ENCODE assay signal across 8 mouse cellular contexts in genomic region chr11:115151755-115152429, GRCm38 (mm10). TPM values are rescaled to one million over a fixed set of nuclear protein-coding genes. Genes with fewer than 3 reads are reported as not detected.
DNase-seq lines count a peak whose midpoint lies in the region; ATAC-seq and TF ChIP-seq lines count a peak whose summit lies in the region.

No protein-coding gene starts in this region.

- no peaks in the 10 kb centered on the region for H3K9me3 ChIP-seq in forebrain, postnatal 0 days (ENCODE audit: low read length)
- H3K9me3 ChIP-seq in lung, embryonic 16.5 days (ENCODE audit: control insufficient read depth, low read length): no peaks in the 10 kb centered on the region
- H3K9me3 ChIP-seq in stomach, embryonic 16.5 days (replicated peaks; ENCODE audit: control insufficient read depth, low read length): 0 out of 2 replicates have a peak, but pooled peaks cover 4% of the 10 kb centered on the region

- H3K4me3 ChIP-seq in forebrain, postnatal 0 days (ENCODE audit: low read depth, low read length): peak overlapping the region; percentile 28
- peak overlapping the region; percentile 40 for H3K4me3 ChIP-seq in lung, embryonic 16.5 days (ENCODE audit: low read length)
- peak overlapping the region; percentile 30 for H3K4me3 ChIP-seq in stomach, embryonic 16.5 days (replicated peaks; ENCODE audit: low read length)

- peak; percentile 40 to 69 for DNase-seq in heart, adult 18-20 months
- DNase-seq in heart, adult 9 months (ENCODE audit: low spot score in 2 of 2): no peak
- peak; percentile 80 for DNase-seq in cerebellum, adult 11-12 months
- peak; percentile 79 for DNase-seq in forebrain, postnatal 0 days
- DNase-seq in kidney, adult 8-10 months: peak; percentile 56 to 68
- DNase-seq in right cerebral cortex, postnatal 36 days (ENCODE audit: low spot score in 2 of 2): no peak

- peak overlapping the region; percentile 52 for H3K4me2 ChIP-seq in forebrain, postnatal 0 days (ENCODE audit: low read depth)
- peak overlapping the region; percentile 64 for H3K4me2 ChIP-seq in lung, embryonic 16.5 days (ENCODE audit: low read depth, low read length)
- peak overlapping the region; percentile 54 for H3K4me2 ChIP-seq in stomach, embryonic 16.5 days (ENCODE audit: low read depth, low read length)

- H3K27me3 ChIP-seq in forebrain, postnatal 0 days (ENCODE audit: insufficient read depth, low read length): peaks cover 15% of the 10 kb centered on the region
- H3K27me3 ChIP-seq in lung, embryonic 16.5 days (ENCODE audit: control insufficient read depth, insufficient read depth, low read depth, low read length): peaks cover 27% of the 10 kb centered on the region
- 0 out of 2 replicates have a peak, but pooled peaks cover 7% of the 10 kb centered on the region for H3K27me3 ChIP-seq in stomach, embryonic 16.5 days (ENCODE audit: control insufficient read depth, insufficient read depth, low read length)

- H3K9ac ChIP-seq in forebrain, postnatal 0 days: peak overlapping the region; percentile 46
- peak overlapping the region; percentile 53; the same call in 1 of the 2 replicates for H3K9ac ChIP-seq in lung, embryonic 16.5 days (ENCODE audit: low read length)
- no peak overlapping the region for H3K9ac ChIP-seq in stomach, embryonic 16.5 days (ENCODE audit: low read length)

- TF ChIP-seq CTCF in forebrain, postnatal 0 days (IDR thresholded peaks at IDR 0.05; ENCODE audit: low read depth): no peak

- WGBS in forebrain, postnatal 0 days: 2% methylated on average over 15 of the region's 15 CpGs
- WGBS in lung, embryonic 16.5 days: 3% methylated on average over 15 of the region's 15 CpGs
- WGBS in stomach, embryonic 16.5 days: 4% methylated on average over 15 of the region's 15 CpGs

- H3K4me1 ChIP-seq in forebrain, postnatal 0 days (ENCODE audit: insufficient read depth): no peaks in the 10 kb centered on the region
- peaks cover 10% of the 10 kb centered on the region for H3K4me1 ChIP-seq in lung, embryonic 16.5 days (replicated peaks; ENCODE audit: control insufficient read depth, insufficient read depth, low read length)
- no peaks in the 10 kb centered on the region; the same call in 1 of the 2 replicates for H3K4me1 ChIP-seq in stomach, embryonic 16.5 days (ENCODE audit: control insufficient read depth, insufficient read depth, low read length)

- ATAC-seq in forebrain, postnatal 0 days: peak; percentile 96
- ATAC-seq in lung, embryonic 16.5 days (ENCODE audit: low read depth): peak; percentile 67
- ATAC-seq in stomach, embryonic 16.5 days (ENCODE audit: insufficient read depth, low FRiP score): peak; percentile 53; the same call in 1 of the 2 replicates

- no peaks in the 10 kb centered on the region for H3K36me3 ChIP-seq in forebrain, postnatal 0 days (ENCODE audit: insufficient read depth)
- no peaks in the 10 kb centered on the region for H3K36me3 ChIP-seq in lung, embryonic 16.5 days (ENCODE audit: control insufficient read depth, insufficient read depth, low read length)
- no peaks in the 10 kb centered on the region for H3K36me3 ChIP-seq in stomach, embryonic 16.5 days (ENCODE audit: control insufficient read depth, insufficient read depth, low read length)

- H3K27ac ChIP-seq in forebrain, postnatal 0 days (ENCODE audit: low read depth, low read length): no peak overlapping the region
- H3K27ac ChIP-seq in lung, embryonic 16.5 days (ENCODE audit: low read length): no peak overlapping the region
- H3K27ac ChIP-seq in stomach, embryonic 16.5 days (ENCODE audit: low read length): no peak overlapping the region

RNA-seq across cellular contexts. Expression of gene Slc9a3r1, which starts 11.2 kb away (rescaled TPM):
- total RNA-seq in heart, adult 18-20 months (2021): 1 to 10 TPM; 7.7 to 9.1 TPM
- total RNA-seq in forebrain, postnatal 0 days (2014; rRNA removed): 44.2 and 48.5 TPM in 2 replicates
- polyA plus RNA-seq in forebrain, postnatal 0 days (2015; fragmentation: Nextera tagmentation; extraction: Ambion mirVana): 68.4 and 73.9 TPM in 2 replicates
- polyA plus RNA-seq in lung, embryonic 16.5 days (2015; fragmentation: Nextera tagmentation; extraction: Ambion mirVana): 63.2 and 68.7 TPM in 2 replicates
- polyA plus RNA-seq in stomach, embryonic 16.5 days (2015; fragmentation: Nextera tagmentation; extraction: Ambion mirVana): 136 and 138 TPM in 2 replicates

RNA-seq across cellular contexts. Expression of gene Cd300lf, which starts 18.1 kb away (rescaled TPM):
- total RNA-seq in heart, adult 18-20 months (2021): under 1 TPM in 1 of 2 experiments, not detected in 1; 0.36 TPM
- total RNA-seq in forebrain, postnatal 0 days (2014; rRNA removed): 0.24 TPM in 1 of 2 replicates, not detected in the other
- 0.05 and 0.18 TPM in 2 replicates for polyA plus RNA-seq in forebrain, postnatal 0 days (2015; fragmentation: Nextera tagmentation; extraction: Ambion mirVana)
- 2.8 and 3.1 TPM in 2 replicates for polyA plus RNA-seq in lung, embryonic 16.5 days (2015; fragmentation: Nextera tagmentation; extraction: Ambion mirVana)
- 2.0 and 3.4 TPM in 2 replicates for polyA plus RNA-seq in stomach, embryonic 16.5 days (2015; fragmentation: Nextera tagmentation; extraction: Ambion mirVana)

RNA-seq across cellular contexts. Expression of gene Tmem104, which starts 35.4 kb away (rescaled TPM):
- 10 to 100 TPM; 10.9 to 12.9 TPM for total RNA-seq in heart, adult 18-20 months (2021)
- 5.4 and 7.6 TPM in 2 replicates for total RNA-seq in forebrain, postnatal 0 days (2014; rRNA removed)
- polyA plus RNA-seq in forebrain, postnatal 0 days (2015; fragmentation: Nextera tagmentation; extraction: Ambion mirVana): 8.8 and 9.9 TPM in 2 replicates
- 8.6 and 9.1 TPM in 2 replicates for polyA plus RNA-seq in lung, embryonic 16.5 days (2015; fragmentation: Nextera tagmentation; extraction: Ambion mirVana)
- polyA plus RNA-seq in stomach, embryonic 16.5 days (2015; fragmentation: Nextera tagmentation; extraction: Ambion mirVana): 8.3 and 9.7 TPM in 2 replicates

RNA-seq across cellular contexts. Expression of gene Nat9, which starts 35.8 kb away (rescaled TPM):
- total RNA-seq in heart, adult 18-20 months (2021): 10 to 100 TPM; 20.7 to 25.1 TPM
- 19.2 and 20.3 TPM in 2 replicates for total RNA-seq in forebrain, postnatal 0 days (2014; rRNA removed)
- 17.7 and 18.6 TPM in 2 replicates for polyA plus RNA-seq in forebrain, postnatal 0 days (2015; fragmentation: Nextera tagmentation; extraction: Ambion mirVana)
- 26.0 and 29.8 TPM in 2 replicates for polyA plus RNA-seq in lung, embryonic 16.5 days (2015; fragmentation: Nextera tagmentation; extraction: Ambion mirVana)
- 21.8 and 23.4 TPM in 2 replicates for polyA plus RNA-seq in stomach, embryonic 16.5 days (2015; fragmentation: Nextera tagmentation; extraction: Ambion mirVana)

Comparison
In these comparisons a context has a peak if more than half of its experiments do, and no peak if none do; other contexts are left out.
1. DNase-seq: peak in heart, adult 18-20 months (2 of 2), cerebellum, adult 11-12 months (single experiment), forebrain, postnatal 0 days (single experiment) and kidney, adult 8-10 months (2 of 2); none in heart, adult 9 months (0 of 2) and right cerebral cortex, postnatal 36 days (0 of 2).
2. Peak in every context shown above with its lines, with median percentiles within 50 percentile points of each other: ATAC-seq, H3K4me2 ChIP-seq and H3K4me3 ChIP-seq.